Mouse (Mus musculus): ENCODE measurements around the gene Frmd5. TPM values are rescaled to one million over a fixed set of nuclear protein-coding genes. Genes with fewer than 3 reads are reported as not detected.
A peak's percentile ranks its signal among the peaks of the same experiment; 100 is the strongest.
"Not testable (repeated sequence)": the region's sequence is repeated elsewhere in the genome, so short reads cannot be mapped to it uniquely, and the experiment has no call there.

The Frmd5 gene
- polyA plus RNA-seq, 1 experiment from 2014 or later, result 4.9 TPM

- H3K9ac ChIP-seq (replicated peaks; ENCODE audit: low read length), result no peak overlapping the region
Observed at GRCm38 (mm10) chr2:121514211-121514610, 292.7 kb downstream of the Frmd5 start.

GRCm38 (mm10) chr2:121512991-121513765 is 293.7 kb downstream of the Frmd5 start:
- not testable (repeated sequence) for H3K4me2 ChIP-seq (ENCODE audit: low read depth, low read length); H3K9ac ChIP-seq (replicated peaks; ENCODE audit: low read length); H3K4me1 ChIP-seq (ENCODE audit: control insufficient read depth, insufficient read depth, low read length); ATAC-seq (replicated peaks; ENCODE audit: insufficient number of reproducible peaks, low FRiP score, low TSS enrichment, low read depth); H3K36me3 ChIP-seq (replicated peaks; ENCODE audit: control insufficient read depth, insufficient read depth, low read depth, low read length); H3K9me3 ChIP-seq (replicated peaks; ENCODE audit: control insufficient read depth, low read length); H3K4me3 ChIP-seq (ENCODE audit: low read depth, low read length); H3K27me3 ChIP-seq (ENCODE audit: control insufficient read depth, insufficient read depth, low read length); DNase-seq (ENCODE audit: low spot score); H3K27ac ChIP-seq (replicated peaks; ENCODE audit: low read depth, low read length)
- 87% methylated on average over 4 of the region's 5 CpGs for WGBS

More at GRCm38 (mm10) chr2:121514211-121514610, 292.7 kb downstream of the Frmd5 start:
- no peak overlapping the region for H3K4me3 ChIP-seq (ENCODE audit: low read depth, low read length)
- no peaks in the 10 kb centered on the region for H3K27me3 ChIP-seq (ENCODE audit: control insufficient read depth, insufficient read depth, low read length)
- H3K36me3 ChIP-seq (replicated peaks; ENCODE audit: control insufficient read depth, insufficient read depth, low read depth, low read length), result peaks cover 2% of the 10 kb centered on the region
- no peak overlapping the region for H3K4me2 ChIP-seq (ENCODE audit: low read depth, low read length)
- ATAC-seq (replicated peaks; ENCODE audit: insufficient number of reproducible peaks, low FRiP score, low TSS enrichment, low read depth), result no peak
- no peaks in the 10 kb centered on the region for H3K4me1 ChIP-seq (ENCODE audit: control insufficient read depth, insufficient read depth, low read length)
- no peak overlapping the region for H3K27ac ChIP-seq (replicated peaks; ENCODE audit: low read depth, low read length)
- H3K9me3 ChIP-seq (replicated peaks; ENCODE audit: control insufficient read depth, low read length), result no peaks in the 10 kb centered on the region
- 93% methylated on average over 4 of the region's 4 CpGs for WGBS
- no peak for DNase-seq (ENCODE audit: low spot score)

GRCm38 (mm10) chr2:121511401-121511800 is 295.5 kb downstream of the Frmd5 start:
- DNase-seq (ENCODE audit: low spot score), result no peak
- H3K27me3 ChIP-seq (ENCODE audit: control insufficient read depth, insufficient read depth, low read length), result no peaks in the 10 kb centered on the region
- peaks cover 2% of the 10 kb centered on the region for H3K36me3 ChIP-seq (replicated peaks; ENCODE audit: control insufficient read depth, insufficient read depth, low read depth, low read length)
- H3K4me1 ChIP-seq (ENCODE audit: control insufficient read depth, insufficient read depth, low read length), result no peaks in the 10 kb centered on the region
- H3K9ac ChIP-seq (replicated peaks; ENCODE audit: low read length), result no peak overlapping the region
- ATAC-seq (replicated peaks; ENCODE audit: insufficient number of reproducible peaks, low FRiP score, low TSS enrichment, low read depth), result no peak
- H3K4me3 ChIP-seq (ENCODE audit: low read depth, low read length), result no peak overlapping the region
- H3K9me3 ChIP-seq (replicated peaks; ENCODE audit: control insufficient read depth, low read length), result no peaks in the 10 kb centered on the region
- no peak overlapping the region for H3K4me2 ChIP-seq (ENCODE audit: low read depth, low read length)
- WGBS, result 90% methylated on average over 8 of the region's 8 CpGs
- H3K27ac ChIP-seq (replicated peaks; ENCODE audit: low read depth, low read length), result no peak overlapping the region

GRCm38 (mm10) chr2:121509584-121509983 is 297.3 kb downstream of the Frmd5 start:
- no peak overlapping the region for H3K27ac ChIP-seq (replicated peaks; ENCODE audit: low read depth, low read length)
- WGBS, result 19% methylated on average over 16 of the region's 16 CpGs

GRCm38 (mm10) chr2:121507951-121508330 is 298.9 kb downstream of the Frmd5 start:
- H3K9me3 ChIP-seq (replicated peaks; ENCODE audit: control insufficient read depth, low read length), result no peaks in the 10 kb centered on the region
- no peak overlapping the region for H3K27ac ChIP-seq (replicated peaks; ENCODE audit: low read depth, low read length)
- no peaks in the 10 kb centered on the region for H3K4me1 ChIP-seq (ENCODE audit: control insufficient read depth, insufficient read depth, low read length)
- DNase-seq (ENCODE audit: low spot score) (no peak), ATAC-seq (replicated peaks; ENCODE audit: insufficient number of reproducible peaks, low FRiP score, low TSS enrichment, low read depth) (no peak)
- peak overlapping the region; percentile 45 for H3K4me2 ChIP-seq (ENCODE audit: low read depth, low read length)
- no peaks in the 10 kb centered on the region for H3K27me3 ChIP-seq (ENCODE audit: control insufficient read depth, insufficient read depth, low read length)
- WGBS, result 77% methylated on average over 2 of the region's 2 CpGs
- H3K36me3 ChIP-seq (replicated peaks; ENCODE audit: control insufficient read depth, insufficient read depth, low read depth, low read length), result no peaks in the 10 kb centered on the region
- H3K9ac ChIP-seq (replicated peaks; ENCODE audit: low read length), result peak overlapping the region; percentile 67
- H3K4me3 ChIP-seq (ENCODE audit: low read depth, low read length), result peak overlapping the region; percentile 58

More at GRCm38 (mm10) chr2:121509584-121509983, 297.3 kb downstream of the Frmd5 start:
- H3K4me2 ChIP-seq (ENCODE audit: low read depth, low read length), result peak overlapping the region; percentile 37; the same call in 1 of the 2 replicates
- DNase-seq (ENCODE audit: low spot score) (peak; percentile 61), ATAC-seq (replicated peaks; ENCODE audit: insufficient number of reproducible peaks, low FRiP score, low TSS enrichment, low read depth) (peak; percentile 41; the same call in 1 of the 2 replicates)
- H3K27me3 ChIP-seq (ENCODE audit: control insufficient read depth, insufficient read depth, low read length), result no peaks in the 10 kb centered on the region
- peak overlapping the region; percentile 51 for H3K9ac ChIP-seq (replicated peaks; ENCODE audit: low read length)
- peak overlapping the region; percentile 23 for H3K4me3 ChIP-seq (ENCODE audit: low read depth, low read length)
- H3K4me1 ChIP-seq (ENCODE audit: control insufficient read depth, insufficient read depth, low read length), result no peaks in the 10 kb centered on the region
- H3K36me3 ChIP-seq (replicated peaks; ENCODE audit: control insufficient read depth, insufficient read depth, low read depth, low read length), result peaks cover 2% of the 10 kb centered on the region
- H3K9me3 ChIP-seq (replicated peaks; ENCODE audit: control insufficient read depth, low read length), result no peaks in the 10 kb centered on the region

- H3K9me3 ChIP-seq (replicated peaks; ENCODE audit: control insufficient read depth, low read length), result no peaks in the 10 kb centered on the region
- DNase-seq (ENCODE audit: low spot score) (no peak), ATAC-seq (replicated peaks; ENCODE audit: insufficient number of reproducible peaks, low FRiP score, low TSS enrichment, low read depth) (no peak)
- no peaks in the 10 kb centered on the region for H3K4me1 ChIP-seq (ENCODE audit: control insufficient read depth, insufficient read depth, low read length)
- no peaks in the 10 kb centered on the region for H3K36me3 ChIP-seq (replicated peaks; ENCODE audit: control insufficient read depth, insufficient read depth, low read depth, low read length)
- whole genome bisulfite sequencing, result 27% methylated on average over 12 of the region's 12 CpGs
- no peaks in the 10 kb centered on the region for H3K27me3 ChIP-seq (ENCODE audit: control insufficient read depth, insufficient read depth, low read length)
- peak overlapping the region; percentile 67 for H3K9ac ChIP-seq (replicated peaks; ENCODE audit: low read length)
- no peak overlapping the region for H3K27ac ChIP-seq (replicated peaks; ENCODE audit: low read depth, low read length)
- H3K4me3 ChIP-seq (ENCODE audit: low read depth, low read length), result peak overlapping the region; percentile 58
- peak overlapping the region; percentile 45 for H3K4me2 ChIP-seq (ENCODE audit: low read depth, low read length)
Observed at GRCm38 (mm10) chr2:121507173-121507950, 299.5 kb downstream of the Frmd5 start.

- not testable (repeated sequence) for H3K27me3 ChIP-seq (ENCODE audit: control insufficient read depth, insufficient read depth, low read length); H3K36me3 ChIP-seq (replicated peaks; ENCODE audit: control insufficient read depth, insufficient read depth, low read depth, low read length); H3K27ac ChIP-seq (replicated peaks; ENCODE audit: low read depth, low read length); H3K4me1 ChIP-seq (ENCODE audit: control insufficient read depth, insufficient read depth, low read length); H3K9me3 ChIP-seq (replicated peaks; ENCODE audit: control insufficient read depth, low read length)
- Histone ChIP-seq H3K4me3 (ENCODE audit: low read depth, low read length) (peak within 1 kb of the TSS; percentile 58), H3K9ac (replicated peaks; ENCODE audit: low read length) (peak within 1 kb of the TSS; percentile 67), H3K4me2 (ENCODE audit: low read depth, low read length) (peak within 1 kb of the TSS; percentile 45)
- ATAC-seq (replicated peaks; ENCODE audit: insufficient number of reproducible peaks, low FRiP score, low TSS enrichment, low read depth) (peak; percentile 93), DNase-seq (ENCODE audit: low spot score) (peak; percentile 97)
- 4% methylated on average over 38 of the region's 42 CpGs for WGBS
Observed at GRCm38 (mm10) chr2:121505942-121506882, 300.7 kb downstream of the Frmd5 start, which contains the start of the genes Mfap1a and Wdr76. TSS of gene Mfap1a (minus strand) at chr2:121506665. TSS of gene Wdr76 (plus strand) at chr2:121506723.
